Mouse (Mus musculus) myocyte (in vitro differentiated cells): ENCODE data around the gene Cdh6. TPM values are rescaled to one million over a fixed set of nuclear protein-coding genes. Genes with fewer than 3 reads are reported as not detected.

Experiments
- H3K27me3 ChIP-seq: one replicate; pipeline ENCODE4 v1.6.1; 2011; ENCODE audit not compliant: control insufficient read depth, insufficient read depth, insufficient read length
- H3K36me3 ChIP-seq: one replicate; pipeline ENCODE4 v1.6.1; 2011; ENCODE audit not compliant: control insufficient read depth, insufficient read depth
- H3K4me2 ChIP-seq: one replicate; pipeline ENCODE4 v1.6.1; 2011; ENCODE audit warnings: low read depth, control low read depth
- H3K4me3 ChIP-seq: one replicate; pipeline ENCODE4 v1.5.1; 2011; ENCODE audit warnings: mild to moderate bottlenecking, control low read depth, moderate library complexity
- H3K79me2 ChIP-seq: one replicate; pipeline ENCODE4 v1.6.1; 2011; ENCODE audit not compliant: control insufficient read depth, insufficient read depth
- H3ac ChIP-seq: one replicate; pipeline ENCODE4 v1.6.1; 2011; ENCODE audit not compliant: control insufficient read depth, insufficient read length
- CEBPB ChIP-seq: IDR thresholded peaks from 2 replicates; pipeline ENCODE4 v1.6.1; 2011; ENCODE audit warnings: mild to moderate bottlenecking, moderate library complexity; ENCODE audit not compliant: poor library complexity, insufficient read depth, severe bottlenecking
- E2F4 ChIP-seq: IDR thresholded peaks from one replicate; pipeline ENCODE4 v1.6.1; 2011; ENCODE audit warnings: mild to moderate bottlenecking, control low read depth, moderate library complexity; ENCODE audit not compliant: insufficient read depth
- MAX ChIP-seq: IDR thresholded peaks from one replicate; pipeline ENCODE4 v1.6.1; 2011; ENCODE audit warnings: low read depth, mild to moderate bottlenecking, control low read depth
- MYOD1 ChIP-seq, 3 experiments: IDR thresholded peaks; one replicate each; pipeline ENCODE4 v1.6.1; 2011; ENCODE audit warnings: control low read depth in 2 of 3, low read depth in 2 of 3, mild to moderate bottlenecking in 2 of 3, moderate library complexity in 1 of 3; ENCODE audit not compliant: insufficient read length in 2 of 3, control insufficient read depth in 1 of 3
- MYOG ChIP-seq, 3 experiments: IDR thresholded peaks; one replicate each; pipeline ENCODE4 v1.6.1; 2011; ENCODE audit warnings: control low read depth in 2 of 3, low read depth in 2 of 3, mild to moderate bottlenecking in 2 of 3; ENCODE audit not compliant: insufficient read length in 2 of 3, control insufficient read depth in 1 of 3, insufficient read depth in 1 of 3
- POLR2A ChIP-seq: IDR thresholded peaks from one replicate; pipeline ENCODE4 v1.6.1; 2011; ENCODE audit warnings: low read depth, mild to moderate bottlenecking, control low read depth, moderate library complexity; ENCODE audit not compliant: insufficient read length
- POLR2AphosphoS2 ChIP-seq: IDR thresholded peaks from one replicate; pipeline ENCODE4 v1.6.1; 2011; ENCODE audit warnings: low read depth, control low read depth; ENCODE audit not compliant: insufficient read length
- REST ChIP-seq: IDR thresholded peaks from one replicate; pipeline ENCODE4 v1.6.1; 2011; ENCODE audit warnings: mild to moderate bottlenecking, control low read depth, moderate library complexity; ENCODE audit not compliant: insufficient read depth, insufficient read length
- SRF ChIP-seq: IDR thresholded peaks from one replicate; pipeline ENCODE4 v1.6.1; 2011; ENCODE audit warnings: low read depth; ENCODE audit not compliant: control insufficient read depth, insufficient read length
- TCF12 ChIP-seq: IDR thresholded peaks from one replicate; pipeline ENCODE4 v1.6.1; 2011; ENCODE audit warnings: mild to moderate bottlenecking, control low read depth; ENCODE audit not compliant: poor library complexity, insufficient read depth, severe bottlenecking
- TCF3 ChIP-seq: IDR thresholded peaks from one replicate; pipeline ENCODE4 v1.6.1; 2011; ENCODE audit warnings: low read depth, control low read depth; ENCODE audit not compliant: insufficient read length
- USF1 ChIP-seq: IDR thresholded peaks from one replicate; pipeline ENCODE4 v1.6.1; 2011; ENCODE audit warnings: low read depth, mild to moderate bottlenecking, control low read depth, moderate library complexity
- polyA plus RNA-seq: library from polyadenylated mRNA; unstranded; fragments of >200 nt; fragmentation: generic; extraction: Trizol; gene quantifications from one replicate; pipeline ENCODE4 v1.2.1, GENCODE M21; 2012; ENCODE audit warnings: missing spikeins

Cdh6 gene
- polyA plus RNA-seq, 1 experiment = 0.02 TPM

GRCm38 (mm10) chr15:13093954-13094880, 79.3 kb downstream of the Cdh6 start:
- TF ChIP-seq E2F4 (no peak), MYOD1 (IDR thresholded peaks at IDR 0.05; ENCODE audit: control insufficient read depth in 1 of 3, insufficient read length in 2 of 3, low read depth in 2 of 3) (no peak), POLR2A (no peak)
- H3ac ChIP-seq = no peak overlapping the region

GRCm38 (mm10) chr15:13092064-13092463, 81.4 kb downstream of the Cdh6 start:
- H3ac ChIP-seq = no peak overlapping the region
- no peaks in the 10 kb centered on the region for H3K36me3 ChIP-seq
- no peaks in the 10 kb centered on the region for H3K79me2 ChIP-seq
- TF ChIP-seq TCF3 (no peak), SRF (no peak), TCF12 (no peak), REST (no peak), MYOD1 (IDR thresholded peaks at IDR 0.05; ENCODE audit: control insufficient read depth in 1 of 3, insufficient read length in 2 of 3, low read depth in 2 of 3) (no peak), USF1 (no peak), CEBPB (no peak), MYOG (IDR thresholded peaks at IDR 0.05; ENCODE audit: control insufficient read depth in 1 of 3, insufficient read depth in 1 of 3, insufficient read length in 2 of 3, low read depth in 2 of 3) (no peak), E2F4 (no peak)
- no peak overlapping the region for H3K4me2 ChIP-seq
- H3K4me3 ChIP-seq = no peak overlapping the region
- no peaks in the 10 kb centered on the region for H3K27me3 ChIP-seq

More at GRCm38 (mm10) chr15:13093954-13094880, 79.3 kb downstream of the Cdh6 start:
- Histone ChIP-seq H3K4me2 (no peak overlapping the region), H3K27me3 (no peaks in the 10 kb centered on the region), H3K4me3 (no peak overlapping the region), H3K36me3 (no peaks in the 10 kb centered on the region), H3K79me2 (no peaks in the 10 kb centered on the region)

GRCm38 (mm10) chr15:13088504-13089058, 84.9 kb downstream of the Cdh6 start:
- TF ChIP-seq MYOG (IDR thresholded peaks at IDR 0.05; ENCODE audit: control insufficient read depth in 1 of 3, insufficient read depth in 1 of 3, insufficient read length in 2 of 3, low read depth in 2 of 3) (no peak), E2F4 (no peak), MAX (no peak), POLR2A (no peak), TCF12 (no peak), POLR2AphosphoS2 (no peak), TCF3 (no peak), SRF (no peak), REST (no peak), CEBPB (no peak), MYOD1 (IDR thresholded peaks at IDR 0.05; ENCODE audit: control insufficient read depth in 1 of 3, insufficient read length in 2 of 3, low read depth in 2 of 3) (no peak), USF1 (no peak)
- H3K27me3 ChIP-seq = no peaks in the 10 kb centered on the region
- H3K79me2 ChIP-seq = no peaks in the 10 kb centered on the region
- no peak overlapping the region for H3ac ChIP-seq
- H3K4me3 ChIP-seq = no peak overlapping the region
- no peak overlapping the region for H3K4me2 ChIP-seq
- no peaks in the 10 kb centered on the region for H3K36me3 ChIP-seq

GRCm38 (mm10) chr15:13084746-13085145, 88.7 kb downstream of the Cdh6 start:
- no peaks in the 10 kb centered on the region for H3K27me3 ChIP-seq
- TF ChIP-seq USF1 (no peak), MYOG (IDR thresholded peaks at IDR 0.05; ENCODE audit: control insufficient read depth in 1 of 3, insufficient read depth in 1 of 3, insufficient read length in 2 of 3, low read depth in 2 of 3) (no peak), MYOD1 (IDR thresholded peaks at IDR 0.05; ENCODE audit: control insufficient read depth in 1 of 3, insufficient read length in 2 of 3, low read depth in 2 of 3) (no peak), REST (no peak), MAX (no peak), SRF (no peak), E2F4 (no peak), POLR2A (no peak), CEBPB (no peak), TCF12 (no peak), POLR2AphosphoS2 (no peak), TCF3 (no peak)
- H3K4me2 ChIP-seq = no peak overlapping the region
- H3K36me3 ChIP-seq = no peaks in the 10 kb centered on the region
- H3ac ChIP-seq = no peak overlapping the region
- no peak overlapping the region for H3K4me3 ChIP-seq
- H3K79me2 ChIP-seq = no peaks in the 10 kb centered on the region
